Mouse (Mus musculus) CH12.LX (cell line): ENCODE results near the gene Tbx15. TPM values are rescaled to one million over a fixed set of nuclear protein-coding genes. Genes with fewer than 3 reads are reported as not detected.

Experiments used
- DNase-seq: peaks from one replicate; pipeline ENCODE4 v3.0.0-alpha.2; 2013; ENCODE audit errors: extremely low read depth
- H3K27ac ChIP-seq: 2 replicates; pipeline ENCODE4 v1.5.1; 2012; ENCODE audit warnings: low read depth, mild to moderate bottlenecking, control low read depth, moderate library complexity; ENCODE audit not compliant: insufficient read depth
- H3K27me3 ChIP-seq: replicated peaks from 2 replicates; pipeline ENCODE3; 2012; ENCODE audit warnings: inconsistent platforms
- H3K36me3 ChIP-seq, 2 experiments: replicated peaks in 1 of 2; 2 replicates each; pipeline versions ENCODE3 to v1.6.1; 2012; ENCODE audit warnings: inconsistent platforms in 1 of 2, low read length in 1 of 2, mild to moderate bottlenecking in 1 of 2, mixed read lengths in 1 of 2, moderate library complexity in 1 of 2; ENCODE audit not compliant: control insufficient read depth in 1 of 2, insufficient read depth in 1 of 2
- H3K4me1 ChIP-seq, 2 experiments: 2 replicates each; pipeline ENCODE4 v1.6.1; 2012; ENCODE audit warnings: inconsistent platforms in 1 of 2, moderate library complexity in 1 of 2; ENCODE audit not compliant: insufficient read depth in 2 of 2, control insufficient read depth in 1 of 2
- H3K4me2 ChIP-seq: 2 replicates; pipeline ENCODE4 v1.6.1; 2012; ENCODE audit warnings: low read depth, mild to moderate bottlenecking, control low read depth; ENCODE audit not compliant: poor library complexity, insufficient read depth, severe bottlenecking
- H3K4me3 ChIP-seq, 3 experiments: fragments of 150-350 bp in 1 of 3; sonication (generic) in 1 of 3; replicated peaks in 1 of 3; 2 replicates each; pipeline versions ENCODE3 to v1.5.1; 2011 to 2012; ENCODE audit warnings: low read depth in 2 of 3, low read length in 2 of 3, mild to moderate bottlenecking in 2 of 3, moderate library complexity in 2 of 3, control low read depth in 1 of 3, improper control_type of control experiment in 1 of 3, inconsistent platforms in 1 of 3, mixed read lengths in 1 of 3; ENCODE audit not compliant: poor library complexity in 1 of 3
- H3K79me2 ChIP-seq: replicated peaks from 2 replicates; pipeline ENCODE4 v1.6.1; 2012; ENCODE audit warnings: mild to moderate bottlenecking, moderate library complexity; ENCODE audit not compliant: control insufficient read depth, poor library complexity, insufficient read depth, severe bottlenecking; ENCODE audit errors: extremely low read depth
- H3K9ac ChIP-seq: 2 replicates; pipeline ENCODE4 v1.6.1; 2012; ENCODE audit warnings: low read depth, mild to moderate bottlenecking, control low read depth, moderate library complexity; ENCODE audit not compliant: insufficient read depth
- H3K9me3 ChIP-seq: replicated peaks from 2 replicates; pipeline ENCODE3; 2012; ENCODE audit warnings: low read length, inconsistent platforms, mixed read lengths
- CHD1 ChIP-seq: IDR thresholded peaks from 2 replicates; pipeline ENCODE4 v1.6.1; 2012; ENCODE audit warnings: low read depth, low read length, improper control_type of control experiment, inconsistent platforms
- CHD2 ChIP-seq: IDR thresholded peaks from 2 replicates; pipeline ENCODE4 v1.6.1; 2011; ENCODE audit warnings: low read length, improper control_type of control experiment
- CTCF ChIP-seq, 2 experiments: IDR thresholded peaks in 1 of 2; conservative IDR thresholded peaks in 1 of 2; 2 replicates each; pipeline ENCODE4 v1.5.1; 2011 to 2012; ENCODE audit warnings: low read depth in 2 of 2, low read length in 2 of 2, improper control_type of control experiment in 1 of 2, inconsistent platforms in 1 of 2, mild to moderate bottlenecking in 1 of 2, moderate library complexity in 1 of 2
- E2F4 ChIP-seq: IDR thresholded peaks from 2 replicates; pipeline ENCODE4 v1.6.1; 2011; ENCODE audit warnings: low read depth, low read length, improper control_type of control experiment; ENCODE audit not compliant: insufficient replicate concordance
- ELF1 ChIP-seq: IDR thresholded peaks from 2 replicates; pipeline ENCODE4 v1.6.1; 2014; ENCODE audit warnings: low read depth, mild to moderate bottlenecking, inconsistent platforms, low read length, improper control_type of control experiment
- EP300 ChIP-seq: IDR thresholded peaks from 2 replicates; pipeline ENCODE4 v1.6.1; 2011; ENCODE audit warnings: low read length, improper control_type of control experiment
- ETS1 ChIP-seq: conservative IDR thresholded peaks from 2 replicates; pipeline ENCODE4 v1.6.1; 2012; ENCODE audit warnings: low read depth, mild to moderate bottlenecking, inconsistent platforms, low read length, improper control_type of control experiment, moderate library complexity
- HCFC1 ChIP-seq: IDR thresholded peaks from 2 replicates; pipeline ENCODE4 v1.6.1; 2012; ENCODE audit warnings: low read depth, mild to moderate bottlenecking, inconsistent platforms, low read length, improper control_type of control experiment
- JUN ChIP-seq: IDR thresholded peaks from 2 replicates; pipeline ENCODE4 v1.6.1; 2011; ENCODE audit warnings: low read depth, mild to moderate bottlenecking, low read length, improper control_type of control experiment, moderate library complexity; ENCODE audit not compliant: insufficient read depth
- MAFK ChIP-seq: IDR thresholded peaks from 2 replicates; pipeline ENCODE4 v1.6.1; 2011; ENCODE audit warnings: low read length, improper control_type of control experiment; ENCODE audit not compliant: insufficient replicate concordance
- MAX ChIP-seq: IDR thresholded peaks from 2 replicates; pipeline ENCODE4 v1.6.1; 2011; ENCODE audit warnings: low read length, improper control_type of control experiment
- MAZ ChIP-seq: IDR thresholded peaks from 2 replicates; pipeline ENCODE4 v1.6.1; 2012; ENCODE audit warnings: low read depth, mild to moderate bottlenecking, inconsistent platforms, low read length, improper control_type of control experiment, moderate library complexity
- MEF2A ChIP-seq: IDR thresholded peaks from 2 replicates; pipeline ENCODE4 v1.6.1; 2014; ENCODE audit warnings: low read depth, mild to moderate bottlenecking, inconsistent platforms, low read length, improper control_type of control experiment, borderline replicate concordance
- MXI1 ChIP-seq: IDR thresholded peaks from 2 replicates; pipeline ENCODE4 v1.6.1; 2011; ENCODE audit warnings: mild to moderate bottlenecking, low read depth, low read length, improper control_type of control experiment
- MYC ChIP-seq: IDR thresholded peaks from 2 replicates; pipeline ENCODE4 v1.6.1; 2011; ENCODE audit warnings: low read depth, mild to moderate bottlenecking, improper control_type of control experiment, low read length
- NELFE ChIP-seq: IDR thresholded peaks from 2 replicates; pipeline ENCODE4 v1.6.1; 2011; ENCODE audit warnings: low read depth, low read length, improper control_type of control experiment
- NRF1 ChIP-seq: IDR thresholded peaks from 2 replicates; pipeline ENCODE4 v1.6.1; 2014; ENCODE audit warnings: low read depth, mild to moderate bottlenecking, inconsistent platforms, low read length, improper control_type of control experiment, moderate library complexity
- POLR2A ChIP-seq: IDR thresholded peaks from 2 replicates; pipeline ENCODE4 v1.6.1; 2011; ENCODE audit warnings: low read depth, mild to moderate bottlenecking, improper control_type of control experiment, low read length
- POLR2AphosphoS2 ChIP-seq: IDR thresholded peaks from 2 replicates; pipeline ENCODE4 v1.6.1; 2011; ENCODE audit warnings: low read depth, low read length, improper control_type of control experiment
- SIN3A ChIP-seq: IDR thresholded peaks from 2 replicates; pipeline ENCODE4 v1.6.1; 2012; ENCODE audit warnings: low read length, improper control_type of control experiment, inconsistent platforms
- SMC3 ChIP-seq: IDR thresholded peaks from 2 replicates; pipeline ENCODE4 v1.6.1; 2011; ENCODE audit warnings: low read depth, low read length, improper control_type of control experiment
- TBP ChIP-seq: conservative IDR thresholded peaks from 2 replicates; pipeline ENCODE4 v1.6.1; 2011; ENCODE audit warnings: low read depth, low read length, improper control_type of control experiment
- TCF12 ChIP-seq: IDR thresholded peaks from 2 replicates; pipeline ENCODE4 v1.6.1; 2014; ENCODE audit warnings: low read depth, mild to moderate bottlenecking, inconsistent platforms, low read length, improper control_type of control experiment
- UBTF ChIP-seq: IDR thresholded peaks from 2 replicates; pipeline ENCODE4 v1.6.1; 2012; ENCODE audit warnings: low read depth, mild to moderate bottlenecking, inconsistent platforms, low read length, improper control_type of control experiment, moderate library complexity
- USF1 ChIP-seq: IDR thresholded peaks from 2 replicates; pipeline ENCODE4 v1.6.1; 2014; ENCODE audit warnings: low read depth, mild to moderate bottlenecking, inconsistent platforms, low read length, improper control_type of control experiment
- USF2 ChIP-seq: conservative IDR thresholded peaks from 2 replicates; pipeline ENCODE4 v1.6.1; 2011; ENCODE audit warnings: low read depth, low read length, improper control_type of control experiment
- ZKSCAN1 ChIP-seq: IDR thresholded peaks from 2 replicates; pipeline ENCODE4 v1.6.1; 2012; ENCODE audit warnings: low read depth, inconsistent platforms, low read length, improper control_type of control experiment, borderline replicate concordance
- ZMIZ1 ChIP-seq: IDR thresholded peaks from 2 replicates; pipeline ENCODE4 v1.6.1; 2012; ENCODE audit warnings: low read depth, mild to moderate bottlenecking, inconsistent platforms, low read length, improper control_type of control experiment
- ZNF384 ChIP-seq: IDR thresholded peaks from 2 replicates; pipeline ENCODE4 v1.6.1; 2012; ENCODE audit warnings: low read depth, low read length, improper control_type of control experiment, inconsistent platforms
- dilution Hi-C: fragments of 300-500 bp; cut with MboI; formaldehyde crosslinking; loops from 2 replicates; pipeline ENCODE4 v1.14.3; 2020; ENCODE audit warnings: low sequenced_read_pairs; ENCODE audit not compliant: extremely low pct_unique_long_range_greater_than_20kb, extremely low pct_ligation_motif_present
- in situ Hi-C: fragments of 300-500 bp; cut with MboI; formaldehyde crosslinking; loops from 3 replicates; pipeline ENCODE4 v1.14.3; 2019; ENCODE audit warnings: low sequenced_read_pairs, low pct_ligation_motif_present, low pct_unique_long_range_greater_than_20kb, mixed read lengths
- polyA plus RNA-seq: library from polyadenylated mRNA; unstranded; fragments of >175 nt; gene quantifications from 2 replicates; pipeline ENCODE4 v1.2.1, GENCODE M21; 2012; ENCODE audit warnings: low read depth; ENCODE audit not compliant: insufficient read length
- total RNA-seq, 2 experiments: library from RNA; depleted of rRNA; stranded (reverse); fragments of 300-350 nt in 1 of 2; fragments of >200 nt in 1 of 2; gene quantifications; 2 replicates each; pipeline ENCODE4 v1.2.3; 2012 to 2014

The Tbx15 gene
- total and polyA plus RNA-seq, 3 experiments, result 1.4 to 2.1 (median 1.8) TPM

DNA sequence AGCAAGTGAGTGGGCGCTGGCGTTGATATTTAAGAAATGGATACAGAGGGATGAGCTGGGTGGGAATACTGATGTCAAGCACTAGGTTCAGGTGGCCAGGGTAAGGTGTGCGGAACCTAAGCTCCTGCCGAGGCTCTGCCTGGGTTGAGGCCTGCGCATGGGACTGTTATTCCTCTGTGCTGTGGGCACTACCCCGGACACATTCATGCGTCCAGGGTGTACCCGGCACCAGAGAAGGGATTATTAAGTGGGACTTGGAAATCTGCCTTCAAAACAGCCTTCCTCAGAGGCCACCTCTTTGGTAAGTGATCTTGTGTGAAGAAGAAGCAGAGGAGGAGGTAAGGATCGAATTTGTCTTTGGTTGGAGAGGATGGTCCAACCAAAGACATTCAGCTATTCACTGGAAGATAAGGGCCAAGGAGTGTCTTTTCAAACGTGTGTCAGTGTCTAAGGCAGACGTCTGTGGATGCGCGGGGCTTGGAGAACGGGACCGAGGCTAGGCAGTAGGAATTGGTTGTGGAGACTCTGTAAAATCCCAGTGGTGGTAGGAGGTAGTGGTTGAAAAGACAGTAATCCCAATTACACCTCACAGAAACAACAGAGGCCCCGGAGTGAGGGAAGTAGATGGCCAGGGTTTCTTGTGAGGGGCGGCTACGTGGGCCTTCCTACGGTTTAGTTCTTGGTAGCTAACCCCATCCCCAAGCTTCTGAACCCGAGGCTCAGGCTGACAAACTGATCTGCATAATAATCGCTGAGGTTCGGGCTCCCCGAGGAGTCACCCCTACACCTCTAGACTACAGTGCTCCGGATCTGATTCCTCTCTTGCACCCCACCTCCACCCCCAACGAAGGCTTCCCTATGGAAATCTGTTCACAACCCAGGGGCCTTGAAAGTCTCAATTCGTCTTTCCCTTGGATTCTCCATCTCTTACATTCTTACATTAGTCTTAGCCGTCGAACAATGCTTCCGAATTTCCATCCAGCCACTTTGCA, 17.7 kb downstream of the Tbx15 start:
- Histone ChIP-seq H3K27ac (no peak overlapping the region), H3K4me3 (no peak overlapping the region), H3K4me1 (peaks cover 0 to 4% of the 10 kb centered on the region in 2 experiments; a peak in 2 of 4 replicates), H3K79me2 (no peaks in the 10 kb centered on the region), H3K27me3 (no peaks in the 10 kb centered on the region), H3K9me3 (no peaks in the 10 kb centered on the region), H3K36me3 (no peaks in the 10 kb centered on the region), H3K4me2 (no peak overlapping the region), H3K9ac (no peak overlapping the region)
- dilution Hi-C loops, result no loop called here
- TF ChIP-seq USF1 (no peak), JUN (no peak), NELFE (no peak), ETS1 (no peak), SMC3 (no peak), SIN3A (no peak), ZNF384 (no peak), MAX (no peak), MXI1 (no peak), CTCF (conservative IDR thresholded peaks at IDR 0.05 in 1 of 2, IDR thresholded peaks at IDR 0.05 in 1 of 2; ENCODE audit: low read depth in 2 of 2, low read length in 2 of 2) (no peak), MYC (no peak), POLR2A (no peak), MEF2A (no peak), NRF1 (no peak), TCF12 (no peak), POLR2AphosphoS2 (no peak), E2F4 (no peak)
- DNase-seq, result no peak
- in situ Hi-C loops, result no loop called here

DNA sequence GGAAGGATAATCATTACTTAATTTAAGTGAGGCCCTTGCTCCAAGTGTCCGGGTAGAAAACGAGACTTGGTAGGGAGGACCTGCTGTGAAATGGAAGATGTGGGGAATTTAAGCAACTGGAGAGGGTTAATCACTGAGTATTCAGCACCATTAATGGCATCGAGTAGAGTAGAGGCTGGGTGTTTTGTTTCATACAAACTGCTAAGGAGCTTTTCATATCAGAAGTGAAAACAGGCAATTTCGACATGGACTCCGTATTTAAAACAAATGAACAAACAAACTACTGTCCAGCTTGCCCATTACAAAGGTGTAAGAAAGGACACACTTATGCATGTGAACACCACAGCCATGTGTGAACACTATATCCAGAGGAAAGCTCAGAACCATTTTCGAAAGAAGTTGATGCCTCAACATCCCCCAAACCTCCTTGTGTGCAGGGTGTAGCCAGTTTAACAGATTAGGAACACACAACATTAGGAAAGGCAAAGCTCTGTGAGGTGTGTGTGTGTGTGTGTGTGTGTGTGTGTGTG, 19.6 kb downstream of the Tbx15 start:
- TF ChIP-seq HCFC1, result no peak
- no peak for TF ChIP-seq MEF2A
- TF ChIP-seq ETS1, result no peak
- no peak for TF ChIP-seq NRF1
- TF ChIP-seq TBP, result no peak
- TF ChIP-seq UBTF, result no peak
- TF ChIP-seq MXI1, result no peak
- TF ChIP-seq ZKSCAN1, result no peak
- no peak for TF ChIP-seq MAZ
- no peak for TF ChIP-seq TCF12
- TF ChIP-seq EP300, result no peak
- TF ChIP-seq ELF1, result no peak
- TF ChIP-seq ZNF384, result no peak
- TF ChIP-seq CHD1, result no peak
- TF ChIP-seq MAFK, result no peak
- no peak for TF ChIP-seq ZMIZ1
- no peak for TF ChIP-seq CHD2
- TF ChIP-seq SIN3A, result no peak
- TF ChIP-seq CTCF (conservative IDR thresholded peaks at IDR 0.05 in 1 of 2, IDR thresholded peaks at IDR 0.05 in 1 of 2; ENCODE audit: low read depth in 2 of 2, low read length in 2 of 2), result no peak
- TF ChIP-seq USF2, result no peak
- Histone ChIP-seq H3K27ac (no peak overlapping the region), H3K79me2 (no peaks in the 10 kb centered on the region), H3K36me3 (no peaks in the 10 kb centered on the region), H3K4me2 (no peak overlapping the region), H3K4me1 (peaks cover 0 to 17% of the 10 kb centered on the region in 2 experiments; a peak in 2 of 4 replicates), H3K4me3 (no peak overlapping the region), H3K9me3 (no peaks in the 10 kb centered on the region), H3K9ac (no peak overlapping the region), H3K27me3 (no peaks in the 10 kb centered on the region)
- no peak for DNase-seq
- dilution Hi-C loops, result no loop called here
- in situ Hi-C loops, result no loop called here
